Mouse (Mus musculus) heart, postnatal 0 days (tissue): ENCODE results near the gene Sec61b.

Experiments used
- CTCF ChIP-seq: IDR thresholded peaks from 2 replicates; pipeline ENCODE4 v1.5.1; 2016; ENCODE audit warnings: antibody characterized with exemption, control low read depth, low read depth
- EP300 ChIP-seq: IDR thresholded peaks from 2 replicates; pipeline ENCODE4 v1.6.1; 2016; ENCODE audit warnings: antibody characterized with exemption, low read depth

DNA sequence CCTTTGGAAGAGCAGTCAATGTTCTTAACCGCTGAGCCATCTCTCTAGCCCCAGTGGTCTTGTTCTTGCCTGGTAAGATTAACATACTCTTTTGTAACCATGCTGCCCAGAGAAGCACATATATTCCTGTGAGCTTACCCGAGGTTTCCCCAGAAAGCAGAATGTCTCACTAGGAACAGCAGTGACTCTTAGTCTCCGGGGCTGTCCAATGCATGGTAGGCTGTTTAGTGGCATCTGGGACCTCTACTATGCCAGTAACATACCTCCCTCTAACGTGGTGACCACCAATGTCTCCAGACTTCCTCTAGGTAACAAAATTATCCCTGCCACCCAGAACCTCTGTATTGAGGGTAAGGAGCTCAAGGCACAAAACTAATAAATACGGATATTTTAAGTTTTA lies 43.4 kb upstream of the Sec61b start:
- TF ChIP-seq CTCF (no peak), EP300 (no peak)
